In genomic region chr12:34801752-34802151, GRCm38 (mm10) we compare ENCODE assay signal across 25 mouse cellular contexts.
"Had no signal": no experiment of that assay in that cellular context is flagged by ENCODE, and none has a peak within 500 bp of the region (broad histone marks: within the 10 kb centered on the region; RNA-seq: fewer than 3 reads in every experiment).

No protein-coding gene starts in this region.

- ATAC-seq: hindbrain, postnatal 0 days; intestine, embryonic 16.5 days had no signal

- H3K4me3 ChIP-seq: heart, embryonic 10.5 days; heart, embryonic 12.5 days; hindbrain, embryonic 13.5 days; hindbrain, embryonic 15.5 days; kidney, embryonic 15.5 days; limb, embryonic 13.5 days; limb, embryonic 15.5 days; liver, embryonic 13.5 days had no signal

- H3K4me2 ChIP-seq: heart, embryonic 12.5 days; hindbrain, embryonic 13.5 days; hindbrain, embryonic 15.5 days; kidney, embryonic 15.5 days; limb, embryonic 13.5 days; limb, embryonic 15.5 days; liver, embryonic 11.5 days; liver, embryonic 13.5 days had no signal

- H3K9ac ChIP-seq: heart, embryonic 12.5 days; hindbrain, embryonic 13.5 days; hindbrain, embryonic 15.5 days; kidney, embryonic 15.5 days; limb, embryonic 13.5 days; limb, embryonic 15.5 days; liver, embryonic 13.5 days had no signal

- H3K27ac ChIP-seq: heart, embryonic 10.5 days; hindbrain, embryonic 13.5 days; hindbrain, embryonic 15.5 days; hindbrain, postnatal 0 days; kidney, embryonic 15.5 days; kidney, postnatal 0 days; limb, embryonic 13.5 days; limb, embryonic 15.5 days; liver, embryonic 13.5 days had no signal

- H3K36me3 ChIP-seq: heart, embryonic 10.5 days; heart, embryonic 12.5 days; hindbrain, embryonic 13.5 days; hindbrain, embryonic 15.5 days; kidney, embryonic 15.5 days; limb, embryonic 13.5 days; limb, embryonic 15.5 days; liver, embryonic 13.5 days had no signal

- DNase-seq: gastrocnemius, postnatal 14 days; gastrocnemius, postnatal 36 days; heart, adult 18-20 months; heart, postnatal 10 days; heart, postnatal 36 days; kidney, adult 11 months; kidney, adult 2 months; kidney, adult 9 months; kidney, postnatal 14 days; kidney, postnatal 36 days; layer of hippocampus, adult 9-11 months; layer of hippocampus, postnatal 36 days; left cerebral cortex, postnatal 4 days; liver, embryonic 13.5 days had no signal

- H3K4me1 ChIP-seq: heart, embryonic 10.5 days; heart, embryonic 12.5 days; hindbrain, embryonic 13.5 days; hindbrain, embryonic 15.5 days; kidney, embryonic 15.5 days; limb, embryonic 15.5 days; liver, embryonic 13.5 days had no signal

- H3K9me3 ChIP-seq: heart, embryonic 10.5 days; heart, embryonic 12.5 days; hindbrain, embryonic 13.5 days; hindbrain, embryonic 15.5 days; kidney, embryonic 15.5 days; limb, embryonic 13.5 days; limb, embryonic 15.5 days; liver, embryonic 13.5 days had no signal

- H3K27me3 ChIP-seq: heart, embryonic 12.5 days; hindbrain, embryonic 13.5 days; hindbrain, embryonic 15.5 days; kidney, embryonic 15.5 days; limb, embryonic 13.5 days; limb, embryonic 15.5 days; liver, embryonic 13.5 days had no signal
